Mouse (Mus musculus) forebrain, embryonic 15.5 days (tissue): ENCODE data around the gene Dcun1d4. TPM values are rescaled to one million over a fixed set of nuclear protein-coding genes. Genes with fewer than 3 reads are reported as not detected.
"Not testable (repeated sequence)": the region's sequence is repeated elsewhere in the genome, so short reads cannot be mapped to it uniquely, and the experiment has no call there.

ENCODE experiments used
- ATAC-seq: fragments of 200-750 bp; cut with Nextera tagmentation; replicated peaks from 2 replicates; pipeline ENCODE4 v1.8.0; 2017; ENCODE audit warnings: mild to moderate bottlenecking, moderate TSS enrichment, moderate library complexity
- H3K27ac ChIP-seq: fragments of 300-500 bp; sonication (generic); replicated peaks from 2 replicates; pipeline ENCODE4 v1.5.1; 2015; ENCODE audit warnings: mild to moderate bottlenecking, inconsistent platforms
- H3K27me3 ChIP-seq: fragments of 300-500 bp; sonication (generic); 2 replicates; pipeline ENCODE4 v1.6.1; 2015; ENCODE audit warnings: inconsistent platforms
- H3K36me3 ChIP-seq: fragments of 300-500 bp; sonication (generic); 2 replicates; pipeline ENCODE4 v1.6.1; 2015; ENCODE audit warnings: mild to moderate bottlenecking, inconsistent platforms
- H3K4me1 ChIP-seq: fragments of 300-500 bp; sonication (generic); 2 replicates; pipeline ENCODE4 v1.6.1; 2015; ENCODE audit warnings: inconsistent platforms
- H3K4me2 ChIP-seq: fragments of 300-500 bp; sonication (generic); replicated peaks from 2 replicates; pipeline ENCODE4 v1.6.1; 2015; ENCODE audit warnings: mild to moderate bottlenecking, inconsistent platforms
- H3K4me3 ChIP-seq: fragments of 300-500 bp; sonication (generic); 2 replicates; pipeline ENCODE4 v1.5.1; 2015; ENCODE audit warnings: mild to moderate bottlenecking, inconsistent platforms
- H3K9ac ChIP-seq: fragments of 300-500 bp; sonication (generic); replicated peaks from 2 replicates; pipeline ENCODE4 v1.6.1; 2015; ENCODE audit warnings: mild to moderate bottlenecking, inconsistent platforms
- H3K9me3 ChIP-seq: fragments of 300-500 bp; sonication (generic); 2 replicates; pipeline ENCODE4 v1.6.1; 2016; ENCODE audit warnings: inconsistent platforms
- WGBS: fragments of 180-500 bp; shearing (Covaris S2); methylation state at CpG from one replicate; pipeline ENCODE4 v1.1.7; 2015; ENCODE audit warnings: mixed read lengths; 5-methylcytosine and 5-hydroxymethylcytosine counted together
- polyA plus RNA-seq: library from polyadenylated mRNA; unstranded; fragments of >200 nt; fragmentation: Nextera tagmentation; extraction: Ambion mirVana; gene quantifications from 2 replicates; pipeline ENCODE4 v1.2.1, GENCODE M21; 2015

Dcun1d4 gene
- polyA plus RNA-seq, 1 experiment from 2014 or later: 45.3 TPM

DNA sequence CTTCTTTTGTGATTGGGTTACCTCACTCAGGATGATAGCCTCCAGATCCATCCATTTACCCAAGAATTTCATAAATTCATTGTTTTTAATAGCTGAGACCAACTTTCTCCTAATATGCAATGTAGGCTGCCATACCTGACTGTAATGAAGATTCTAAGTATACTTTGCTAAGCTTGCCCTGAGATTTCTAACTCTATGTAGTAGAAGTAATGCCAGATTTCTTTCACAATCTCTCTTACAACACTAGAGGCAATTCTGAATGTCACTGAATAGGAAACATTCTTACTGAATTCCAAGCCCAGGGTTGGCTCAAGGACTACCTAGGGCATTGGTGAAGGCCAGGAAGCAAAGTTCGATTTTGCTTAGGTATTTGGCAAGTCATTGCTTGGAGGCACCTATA, 1.6 kb downstream of the Dcun1d4 start:
- ATAC-seq, H3K36me3 ChIP-seq: not testable (repeated sequence)

DNA sequence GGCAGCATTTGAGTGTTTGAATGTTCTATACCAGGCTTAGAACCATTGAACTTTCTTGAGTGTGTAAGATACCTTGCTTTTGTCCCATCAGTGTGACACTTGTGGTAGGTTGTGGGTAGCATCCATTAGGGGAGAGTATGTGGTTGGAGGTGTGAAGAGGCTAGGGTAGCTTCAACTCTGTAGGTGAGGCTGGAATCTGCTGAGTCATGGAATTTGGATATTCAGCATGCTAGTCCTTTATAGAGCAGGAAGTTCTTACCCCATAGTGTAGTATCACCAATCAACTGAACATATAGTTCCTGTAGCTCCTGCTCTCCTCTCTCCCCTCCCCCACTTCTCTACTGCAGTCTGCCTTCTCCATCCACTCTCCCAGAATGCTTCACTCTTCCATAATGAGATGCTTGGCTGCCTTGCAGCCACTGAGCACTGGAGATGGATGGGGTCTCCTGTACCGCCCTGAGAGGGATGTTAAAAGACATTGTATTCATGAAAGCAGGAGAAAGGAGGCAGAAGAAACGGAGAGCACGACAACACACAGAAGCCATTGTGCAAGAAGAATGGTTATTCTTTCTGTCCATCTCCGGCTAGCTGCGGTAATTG, 3.3 kb downstream of the Dcun1d4 start:
- H3K9me3 ChIP-seq: no peaks in the 10 kb centered on the region
- 0 out of 2 replicates have a peak overlapping the region, but pooled peaks have one; percentile 9 for H3K4me2 ChIP-seq
- 53% methylated on average over 5 of the region's 5 CpGs for WGBS
- ATAC-seq: peak; percentile 53; the same call in 1 of the 2 replicates
- no peaks in the 10 kb centered on the region for H3K4me1 ChIP-seq
- 0 out of 2 replicates have a peak overlapping the region, but pooled peaks have one; percentile 1 for H3K4me3 ChIP-seq
- no peak overlapping the region for H3K9ac ChIP-seq
- H3K36me3 ChIP-seq: no peaks in the 10 kb centered on the region
- H3K27me3 ChIP-seq: no peaks in the 10 kb centered on the region
- peak overlapping the region; percentile 47; the same call in 1 of the 2 replicates for H3K27ac ChIP-seq

More for the DNA sequence above, 1.6 kb downstream of the Dcun1d4 start:
- 95% methylated on average over 1 of the region's 1 CpGs for WGBS
- H3K9me3 ChIP-seq, H3K4me1 ChIP-seq, H3K4me3 ChIP-seq, H3K27ac ChIP-seq, H3K27me3 ChIP-seq, H3K9ac ChIP-seq, H3K4me2 ChIP-seq: not testable (repeated sequence)

GRCm38 (mm10) chr5:73486451-73486850, 5.7 kb downstream of the Dcun1d4 start:
- H3K36me3 ChIP-seq: no peaks in the 10 kb centered on the region
- no peaks in the 10 kb centered on the region for H3K9me3 ChIP-seq
- no peaks in the 10 kb centered on the region for H3K27me3 ChIP-seq
- WGBS: 41% methylated on average over 4 of the region's 4 CpGs
- ATAC-seq: no peak
- no peak overlapping the region for H3K27ac ChIP-seq
- no peak overlapping the region for H3K9ac ChIP-seq
- no peak overlapping the region for H3K4me3 ChIP-seq
- peaks cover 6% of the 10 kb centered on the region for H3K4me1 ChIP-seq
- H3K4me2 ChIP-seq: no peak overlapping the region

GRCm38 (mm10) chr5:73489915-73490314, 9.1 kb downstream of the Dcun1d4 start:
- peak overlapping the region; percentile 90 for H3K27ac ChIP-seq
- no peaks in the 10 kb centered on the region for H3K27me3 ChIP-seq
- no peaks in the 10 kb centered on the region for H3K9me3 ChIP-seq
- H3K4me2 ChIP-seq: peak overlapping the region; percentile 86
- H3K36me3 ChIP-seq: no peaks in the 10 kb centered on the region
- peak overlapping the region; percentile 69 for H3K4me3 ChIP-seq
- H3K4me1 ChIP-seq: peaks cover 21% of the 10 kb centered on the region
- no peak for ATAC-seq
- H3K9ac ChIP-seq: peak overlapping the region; percentile 65
- 3% methylated on average over 14 of the region's 14 CpGs for WGBS

DNA sequence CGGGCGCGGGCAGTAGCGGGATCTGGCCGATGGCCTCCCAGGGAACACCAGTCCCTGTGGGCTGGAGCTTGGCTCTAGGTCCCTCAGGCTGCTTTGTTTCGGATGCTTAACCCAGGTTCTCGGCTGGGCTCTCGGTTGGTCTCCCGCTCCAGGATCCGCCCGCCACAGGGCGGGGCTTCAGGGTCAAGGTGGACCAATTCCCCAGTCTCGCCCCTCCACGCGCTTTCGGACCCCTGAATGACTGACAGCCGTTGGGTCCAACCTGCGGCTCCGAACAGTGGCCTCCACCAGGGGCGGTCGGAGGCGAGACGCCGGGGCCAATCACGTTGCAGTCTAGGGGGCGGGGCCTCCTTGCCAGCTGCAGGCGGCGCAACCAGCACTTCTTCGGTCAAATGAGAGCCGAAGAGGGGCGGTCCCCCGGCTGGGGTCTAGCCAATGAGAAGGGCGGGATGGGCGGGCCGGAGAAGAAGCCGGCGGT, 9.8 kb downstream of the Dcun1d4 start:
- peak overlapping the region; percentile 98 for H3K27ac ChIP-seq
- WGBS: under 1% methylated on average over 37 of the region's 37 CpGs
- H3K4me3 ChIP-seq: peak overlapping the region; percentile 69
- peaks cover 21% of the 10 kb centered on the region for H3K4me1 ChIP-seq
- H3K9ac ChIP-seq: peak overlapping the region; percentile 82
- peak; percentile 96 for ATAC-seq
- peak overlapping the region; percentile 86 for H3K4me2 ChIP-seq
- H3K27me3 ChIP-seq: no peaks in the 10 kb centered on the region
- H3K36me3 ChIP-seq: no peaks in the 10 kb centered on the region
- no peaks in the 10 kb centered on the region for H3K9me3 ChIP-seq

- Histone ChIP-seq H3K4me2 (peak overlapping the region; percentile 86), H3K36me3 (no peaks in the 10 kb centered on the region), H3K4me3 (peak overlapping the region; percentile 69), H3K9ac (peak overlapping the region; percentile 82), H3K27me3 (no peaks in the 10 kb centered on the region), H3K4me1 (peaks cover 21% of the 10 kb centered on the region), H3K27ac (peak overlapping the region; percentile 98), H3K9me3 (no peaks in the 10 kb centered on the region)
- peak; percentile 37 for ATAC-seq
- under 1% methylated on average over 68 of the region's 70 CpGs for WGBS
Measured at GRCm38 (mm10) chr5:73491074-73491836, 10.5 kb downstream of the Dcun1d4 start.

DNA sequence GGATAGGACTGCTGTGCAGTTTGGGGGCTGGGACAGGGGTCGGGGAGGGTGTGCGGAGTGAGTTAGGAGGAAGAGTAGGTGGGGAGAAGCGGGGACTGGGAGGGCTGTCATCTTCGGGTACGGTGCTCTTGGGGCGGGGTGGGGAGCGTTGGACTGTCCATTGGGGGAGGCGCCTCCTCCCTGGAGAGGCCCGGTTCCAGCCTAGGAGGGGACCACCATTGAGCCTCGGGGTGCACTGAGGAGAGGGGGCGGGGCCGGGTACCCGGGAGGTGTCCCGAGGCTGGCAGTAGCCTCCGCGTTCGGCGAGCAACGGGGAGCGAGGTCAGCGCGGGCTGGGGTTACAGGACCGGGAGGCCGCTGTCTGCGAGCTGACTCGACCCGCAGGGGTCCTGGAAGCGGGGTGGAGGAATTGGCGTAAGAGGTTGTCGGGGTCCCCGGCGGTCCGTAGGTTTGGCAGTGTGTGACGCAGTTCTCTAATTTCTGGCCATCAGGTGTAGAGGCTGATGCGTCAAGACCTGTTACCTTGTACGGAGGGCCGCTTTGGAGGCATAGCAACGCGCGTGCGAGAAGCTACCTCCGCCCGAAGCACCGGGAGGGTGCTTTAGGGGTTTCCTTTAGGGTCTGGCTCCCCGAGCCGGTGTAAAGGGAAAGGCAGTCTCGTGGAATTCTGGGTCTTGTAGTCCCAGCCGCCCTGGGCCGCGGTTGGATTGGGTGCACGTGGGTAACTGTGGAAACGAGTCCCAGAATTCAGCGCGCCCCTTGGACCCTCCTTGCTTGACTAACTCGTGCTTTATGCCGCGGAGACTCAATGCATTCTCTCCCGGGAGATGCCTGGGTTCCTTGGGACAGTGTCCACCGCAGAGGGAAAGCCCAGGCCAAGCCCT, 11.3 kb downstream of the Dcun1d4 start:
- Histone ChIP-seq H3K4me2 (peak overlapping the region; percentile 86), H3K9me3 (no peaks in the 10 kb centered on the region), H3K4me1 (peaks cover 21% of the 10 kb centered on the region), H3K9ac (peak overlapping the region; percentile 82), H3K36me3 (no peaks in the 10 kb centered on the region), H3K27ac (peak overlapping the region; percentile 98), H3K4me3 (peak overlapping the region; percentile 69), H3K27me3 (no peaks in the 10 kb centered on the region)
- ATAC-seq: peak; percentile 84
- WGBS: 1% methylated on average over 56 of the region's 59 CpGs

DNA sequence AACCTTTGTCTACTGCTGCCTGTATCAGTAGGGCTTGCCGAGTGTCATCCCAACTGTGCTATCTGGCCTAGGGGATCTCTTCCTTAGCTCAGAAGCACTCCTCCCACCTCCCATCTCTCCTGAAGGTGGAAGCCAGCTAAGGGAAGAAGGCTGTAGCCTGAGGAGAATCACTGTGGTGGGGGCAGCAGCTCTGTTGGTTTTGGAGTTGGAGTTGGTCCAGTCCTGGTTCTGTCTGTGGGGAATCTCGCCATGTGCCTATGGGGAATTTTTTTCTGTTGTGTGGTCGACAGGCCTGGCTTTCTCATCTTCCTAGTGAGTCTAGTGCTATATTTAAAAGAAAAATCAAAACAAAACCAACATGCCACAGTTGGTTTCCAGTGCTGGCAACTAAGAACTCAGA, 16.6 kb downstream of the Dcun1d4 start:
- Histone ChIP-seq H3K4me1 (peaks cover 16% of the 10 kb centered on the region), H3K27ac (no peak overlapping the region), H3K9ac (no peak overlapping the region), H3K4me2 (no peak overlapping the region), H3K9me3 (no peaks in the 10 kb centered on the region), H3K36me3 (no peaks in the 10 kb centered on the region), H3K4me3 (no peak overlapping the region), H3K27me3 (no peaks in the 10 kb centered on the region)
- no peak for ATAC-seq
- WGBS: 85% methylated on average over 3 of the region's 3 CpGs

GRCm38 (mm10) chr5:73498559-73498958, 17.8 kb downstream of the Dcun1d4 start:
- H3K4me1 ChIP-seq: 0 out of 2 replicates have a peak, but pooled peaks cover 6% of the 10 kb centered on the region
- no peak overlapping the region for H3K4me3 ChIP-seq
- H3K9me3 ChIP-seq: no peaks in the 10 kb centered on the region
- H3K4me2 ChIP-seq: no peak overlapping the region
- H3K36me3 ChIP-seq: no peaks in the 10 kb centered on the region
- no peaks in the 10 kb centered on the region for H3K27me3 ChIP-seq
- H3K27ac ChIP-seq: no peak overlapping the region
- ATAC-seq: no peak
- WGBS: 89% methylated on average over 8 of the region's 8 CpGs
- H3K9ac ChIP-seq: no peak overlapping the region

- H3K36me3 ChIP-seq: no peaks in the 10 kb centered on the region
- no peak overlapping the region for H3K4me2 ChIP-seq
- H3K27me3 ChIP-seq: no peaks in the 10 kb centered on the region
- no peak overlapping the region for H3K27ac ChIP-seq
- WGBS: 81% methylated on average over 7 of the region's 7 CpGs
- H3K4me1 ChIP-seq: no peaks in the 10 kb centered on the region
- ATAC-seq: no peak
- H3K9me3 ChIP-seq: no peaks in the 10 kb centered on the region
- no peak overlapping the region for H3K4me3 ChIP-seq
- H3K9ac ChIP-seq: no peak overlapping the region
Measured at GRCm38 (mm10) chr5:73500867-73501440, 20.2 kb downstream of the Dcun1d4 start.

- H3K9me3 ChIP-seq: no peaks in the 10 kb centered on the region
- H3K4me2 ChIP-seq: no peak overlapping the region
- H3K27ac ChIP-seq: no peak overlapping the region
- ATAC-seq: no peak
- no peak overlapping the region for H3K9ac ChIP-seq
- no peaks in the 10 kb centered on the region for H3K27me3 ChIP-seq
- no peak overlapping the region for H3K4me3 ChIP-seq
- 92% methylated on average over 9 of the region's 9 CpGs for WGBS
- H3K36me3 ChIP-seq: no peaks in the 10 kb centered on the region
- peaks cover 5% of the 10 kb centered on the region; the same call in 1 of the 2 replicates for H3K4me1 ChIP-seq
Measured at GRCm38 (mm10) chr5:73502422-73502821, 21.6 kb downstream of the Dcun1d4 start.
